Mouse (Mus musculus): ENCODE results near the gene Nubpl.

- TF ChIP-seq CTCF (IDR thresholded peaks at IDR 0.05; ENCODE audit: low read depth, low read length) (no peak), POLR2A (IDR thresholded peaks at IDR 0.05; ENCODE audit: insufficient read depth, low read length) (no peak), EP300 (IDR thresholded peaks at IDR 0.05; ENCODE audit: insufficient read depth, low read depth, low read length) (no peak)
Observed at GRCm38 (mm10) chr12:52284471-52284870, 186.9 kb downstream of the Nubpl start.

Data from ES-Bruce4 (cell line).